Mouse (Mus musculus) lung, adult 18-20 months (tissue): ENCODE results near the gene Anapc2.

Experiments used
- DNase-seq, 2 experiments: peaks; one replicate each; pipeline ENCODE4 v3.0.0; 2022; ENCODE audit warnings: mixed read lengths in 2 of 2

Anapc2 gene

GRCm38 (mm10) chr2:25273010-25273409 is 732 bp downstream of the Anapc2 start:
- DNase-seq: no peak

GRCm38 (mm10) chr2:25278928-25279882 is 6.9 kb downstream of the Anapc2 start:
- DNase-seq: peak; percentile 79 to 84

- no peak for DNase-seq
Observed at GRCm38 (mm10) chr2:25285551-25285950, 13.3 kb downstream of the Anapc2 start.

- DNase-seq: peak in 1 of 2 experiments; percentile 37
Observed at GRCm38 (mm10) chr2:25286314-25286713, 14.0 kb downstream of the Anapc2 start.

- peak; percentile 76 to 87 for DNase-seq
Observed at GRCm38 (mm10) chr2:25286837-25287636, 14.8 kb downstream of the Anapc2 start.

- DNase-seq: no peak
Observed at GRCm38 (mm10) chr2:25287927-25288649, 15.8 kb downstream of the Anapc2 start, which contains the start of gene Tmem210. Gene Tmem210 (plus strand): TSS chr2:25288145.

- peak in 1 of 2 experiments; percentile 18 for DNase-seq
Observed at GRCm38 (mm10) chr2:25288734-25289345, 16.6 kb downstream of the Anapc2 start.

GRCm38 (mm10) chr2:25289651-25290050 is 17.4 kb downstream of the Anapc2 start, which contains the start of gene Lrrc26:
Gene Lrrc26 (plus strand): TSS chr2:25289915.
- peak; percentile 76 to 83 for DNase-seq

GRCm38 (mm10) chr2:25290101-25290815 is 18.0 kb downstream of the Anapc2 start:
- peak in 1 of 2 experiments; percentile 13 for DNase-seq

GRCm38 (mm10) chr2:25290816-25291130 is 18.5 kb downstream of the Anapc2 start:
- peak in 1 of 2 experiments; percentile 24 for DNase-seq

- DNase-seq: peak in 1 of 2 experiments; percentile 31
Observed at GRCm38 (mm10) chr2:25291184-25292053, 19.1 kb downstream of the Anapc2 start.

GRCm38 (mm10) chr2:25292054-25292544 is 19.8 kb downstream of the Anapc2 start:
- DNase-seq: peak; percentile 40 to 52

GRCm38 (mm10) chr2:25292856-25293255 is 20.6 kb downstream of the Anapc2 start:
- DNase-seq: peak; percentile 62 to 78

- DNase-seq: no peak
Observed at GRCm38 (mm10) chr2:25293706-25294105, 21.4 kb downstream of the Anapc2 start.

- DNase-seq: no peak
Observed at GRCm38 (mm10) chr2:25297093-25297492, 24.8 kb downstream of the Anapc2 start.

GRCm38 (mm10) chr2:25298046-25298445 is 25.8 kb downstream of the Anapc2 start:
- no peak for DNase-seq

GRCm38 (mm10) chr2:25303452-25303851 is 31.2 kb downstream of the Anapc2 start:
- DNase-seq: no peak

- DNase-seq: no peak
Observed at GRCm38 (mm10) chr2:25303931-25304656, 31.8 kb downstream of the Anapc2 start.
